Mouse (Mus musculus): Measurements from ENCODE around the gene Heg1. TPM values are rescaled to one million over a fixed set of nuclear protein-coding genes. Genes with fewer than 3 reads are reported as not detected.

The Heg1 gene
- total RNA-seq, 1 experiment from 2014 or later, result 48.0 TPM

DNA sequence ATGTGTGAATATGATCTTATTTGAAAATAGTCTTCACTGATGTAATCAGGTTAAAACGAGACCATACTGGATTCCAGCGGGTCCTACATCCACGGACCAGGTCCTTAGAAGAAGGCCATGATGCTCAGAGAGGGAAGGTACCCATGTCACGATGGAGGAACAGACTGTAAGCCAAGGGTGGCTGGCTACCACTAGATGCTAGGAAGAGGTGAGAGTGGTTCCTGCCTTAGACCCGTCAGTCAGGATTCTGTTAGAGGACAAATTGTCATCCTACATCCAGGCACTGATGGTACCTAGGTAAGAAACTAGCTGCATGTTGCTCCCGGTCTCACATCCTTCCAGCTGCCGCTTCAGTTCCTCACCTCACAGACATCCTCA is 6.9 kb upstream of the Heg1 start:
- DNase-seq, result no peak

DNA sequence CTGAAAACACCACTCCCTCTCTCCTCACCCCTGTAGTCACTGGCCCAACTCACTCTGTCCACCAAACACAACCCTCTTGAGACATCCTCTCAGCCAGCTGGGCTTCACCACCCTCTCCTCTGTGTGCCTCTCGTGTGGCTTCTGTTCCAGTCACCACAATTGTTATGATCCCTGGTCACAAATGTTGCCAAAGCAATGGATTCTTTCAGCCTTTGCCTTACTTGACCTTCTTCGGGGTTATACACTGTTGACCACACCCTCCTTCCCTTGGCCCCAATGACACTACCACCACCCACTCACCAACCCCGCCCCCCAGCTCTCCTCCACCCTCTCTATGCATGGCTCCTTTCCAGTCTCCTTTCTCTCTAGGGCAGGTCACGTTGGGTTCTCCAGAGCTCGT is 6.3 kb upstream of the Heg1 start:
- DNase-seq, result peak; percentile 26

DNA sequence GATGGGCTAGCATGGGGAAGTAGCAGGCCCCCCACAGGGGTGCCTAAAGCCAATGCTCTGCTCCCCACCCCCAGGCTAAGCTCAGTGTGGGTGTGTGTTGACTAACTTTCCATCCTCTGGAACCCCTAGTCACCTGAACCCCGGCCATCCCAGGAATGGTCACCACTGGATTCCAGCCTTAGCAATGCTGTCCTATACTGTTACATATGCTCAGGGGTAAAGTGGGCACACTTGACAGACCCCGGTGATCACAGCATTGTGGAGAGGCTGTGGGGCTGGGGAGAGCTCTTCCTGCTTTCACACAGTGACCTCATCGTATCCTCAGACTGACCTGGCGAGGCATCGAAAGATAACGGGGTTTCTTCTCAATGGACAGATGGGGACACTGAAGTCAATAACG is 3.9 kb upstream of the Heg1 start:
- DNase-seq, result no peak

DNA sequence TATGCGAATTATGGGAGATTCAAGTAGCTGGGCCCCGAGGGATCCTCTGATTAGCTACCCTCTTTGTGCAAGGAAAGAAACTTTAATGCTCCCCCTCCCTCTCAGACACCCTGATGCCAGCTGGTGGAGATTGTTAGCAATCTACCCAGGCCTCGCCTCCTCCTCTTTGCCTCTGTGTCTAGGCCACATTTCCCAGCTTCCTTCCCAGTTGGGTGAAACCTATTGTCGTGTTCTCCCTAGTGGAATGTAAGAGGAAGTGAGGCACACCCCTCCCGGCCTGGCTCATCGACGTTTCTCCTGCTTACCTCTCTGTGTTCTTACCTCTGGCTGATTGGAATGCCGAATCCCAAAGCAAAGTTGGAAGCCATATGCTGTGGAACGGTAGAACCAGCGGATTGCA is 3.4 kb upstream of the Heg1 start:
- no peak for DNase-seq

DNA sequence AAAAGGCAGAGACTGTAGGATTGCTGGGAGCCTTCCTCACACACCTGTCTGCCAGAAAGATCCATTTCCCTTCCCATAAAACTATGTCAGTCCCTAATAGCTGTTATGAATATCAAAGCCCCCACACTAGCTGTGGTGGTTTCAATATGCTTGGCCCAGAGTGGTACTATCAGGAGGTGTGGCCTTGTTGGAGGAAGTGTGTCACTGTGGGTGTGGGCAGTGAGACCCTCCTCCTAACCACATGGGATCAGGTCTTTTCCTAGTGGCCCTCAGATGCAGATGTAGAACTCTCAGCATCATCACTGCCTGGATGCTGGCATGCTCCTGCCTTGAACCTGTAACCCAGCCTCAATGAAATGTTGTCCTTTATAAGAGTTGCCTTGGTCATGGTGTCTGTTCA is 2.5 kb upstream of the Heg1 start:
- no peak for DNase-seq

DNA sequence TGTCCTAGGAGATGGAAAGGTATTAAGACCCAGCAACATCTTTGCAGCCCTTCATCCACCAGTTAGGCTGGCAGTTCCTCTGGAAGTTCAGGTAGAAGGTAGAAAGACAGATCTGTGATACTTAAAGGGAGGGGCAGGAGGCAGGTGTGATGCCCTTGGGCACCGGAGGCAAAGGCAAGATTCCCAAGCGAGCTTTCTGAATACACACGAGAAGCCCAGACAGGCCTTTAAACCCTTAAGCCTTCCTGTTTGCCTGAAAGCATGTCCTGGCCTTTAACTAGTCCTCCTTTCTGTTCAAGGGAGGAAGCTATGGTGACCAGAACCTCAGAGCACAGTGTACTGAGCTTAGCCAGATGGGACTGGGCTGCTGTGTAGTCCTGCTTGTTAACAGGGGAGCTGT is 1.5 kb upstream of the Heg1 start:
- DNase-seq, result no peak

DNA sequence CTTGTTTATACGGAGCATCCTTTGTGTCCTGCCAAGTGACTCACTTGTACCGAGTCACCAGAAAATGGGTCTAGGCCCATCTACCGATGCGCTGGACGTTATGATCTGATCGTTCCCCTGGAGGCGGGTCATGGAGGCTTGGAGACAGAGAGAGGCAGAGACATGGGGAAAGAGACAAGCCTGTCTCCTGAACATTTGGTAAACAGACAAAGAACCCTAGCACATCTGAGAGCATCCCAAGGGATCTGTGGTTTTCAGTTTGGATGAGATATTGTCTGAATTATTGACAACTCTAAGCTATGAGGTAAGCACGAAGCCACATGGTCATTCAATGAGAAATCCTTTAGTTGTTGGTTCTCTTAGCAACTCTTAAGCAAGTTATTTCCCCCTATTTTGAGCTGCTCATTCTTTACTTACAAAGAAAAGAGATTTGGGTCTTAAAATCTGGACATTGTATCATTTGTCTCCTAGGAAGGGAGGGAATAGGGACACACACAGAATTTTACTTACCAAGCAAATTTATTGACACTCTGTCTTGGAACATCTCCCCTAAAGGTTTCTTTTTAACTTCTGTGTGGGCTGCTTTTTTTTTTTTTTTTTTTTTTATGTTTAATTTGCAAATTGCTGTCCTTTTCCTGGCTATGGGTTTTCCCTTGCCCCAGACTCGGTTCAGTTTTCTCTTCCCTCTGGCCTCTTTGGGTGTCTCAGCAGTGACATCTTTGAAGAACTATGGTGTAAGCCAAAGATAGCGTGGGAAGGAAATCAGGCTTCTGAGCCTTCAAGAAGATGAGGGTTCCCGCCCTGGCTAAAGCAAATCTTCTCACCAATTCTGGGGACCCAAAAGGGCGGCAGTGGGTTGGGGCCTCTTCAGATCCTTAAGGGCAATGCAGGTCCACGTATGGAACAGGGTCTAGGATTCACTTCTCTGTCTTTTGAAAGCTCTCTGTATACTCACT is 686 bp upstream of the Heg1 start:
- no peak for DNase-seq

DNA sequence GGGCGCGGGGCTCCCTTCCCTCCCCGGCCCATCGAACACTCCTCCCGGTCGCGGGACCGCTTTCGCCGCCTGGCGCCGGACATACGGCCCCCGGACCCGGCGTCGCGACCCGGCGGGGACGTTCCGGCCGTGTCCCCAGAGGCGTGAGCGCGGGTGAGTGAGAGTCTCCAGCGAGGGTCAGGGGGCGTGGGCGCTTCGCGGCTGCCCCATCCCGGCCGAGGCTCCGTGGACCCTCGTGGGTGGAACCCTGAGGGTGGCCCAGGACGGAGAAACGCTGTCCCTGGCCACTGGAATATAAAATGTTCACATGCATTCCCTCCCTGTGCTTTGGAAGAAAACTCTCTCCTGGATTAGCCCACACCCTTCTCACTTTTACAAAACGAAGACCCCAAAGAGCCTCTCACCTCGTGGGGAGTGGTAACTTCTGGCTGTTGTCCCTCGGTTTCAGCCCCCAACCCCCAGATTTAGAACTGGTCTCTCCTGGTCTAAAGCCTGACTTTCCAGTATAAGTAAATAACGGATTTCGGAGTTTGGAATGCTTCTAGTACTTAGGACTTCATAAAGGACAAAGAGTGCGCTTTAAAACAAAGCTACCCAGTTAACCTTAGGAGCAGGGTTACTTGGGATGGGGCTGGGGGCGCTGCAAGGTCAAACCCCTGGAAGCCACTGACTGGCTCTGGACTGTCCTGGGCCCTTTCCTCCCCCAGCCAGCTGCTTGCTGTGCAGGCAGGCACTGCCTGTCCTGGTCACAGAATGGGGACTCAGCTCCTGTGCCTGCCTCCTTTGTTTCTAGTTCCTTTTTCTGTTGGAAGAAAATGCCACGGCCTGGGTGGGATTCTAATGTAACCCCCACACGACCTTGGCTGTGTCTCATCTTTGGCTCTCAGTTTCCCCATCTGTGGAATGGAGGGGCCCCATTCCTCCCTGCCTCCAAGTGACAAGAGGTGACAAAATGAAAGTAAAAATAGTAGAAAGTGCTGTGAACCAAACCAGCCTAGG is 832 bp downstream of the Heg1 start:
- peak; percentile 33 for DNase-seq

DNA sequence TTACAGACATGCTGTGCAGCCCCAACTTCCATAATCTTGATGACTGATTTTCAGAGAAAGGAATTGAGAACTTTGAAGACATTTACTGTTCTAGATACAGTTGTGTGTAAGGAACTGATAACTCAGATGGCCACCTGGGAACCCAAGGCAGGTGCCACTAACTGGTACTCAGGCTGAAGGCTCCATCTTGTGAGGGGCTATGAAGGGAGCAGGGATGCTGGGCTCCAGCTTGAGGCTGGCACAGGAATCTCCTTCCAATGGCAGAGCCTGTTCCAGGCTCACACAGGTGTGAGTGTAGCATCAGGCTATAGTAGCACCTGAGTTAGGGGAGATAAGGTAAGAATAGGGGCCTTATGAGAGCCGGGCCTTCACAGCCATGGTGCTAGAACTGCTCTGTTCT is 1.9 kb downstream of the Heg1 start:
- DNase-seq, result no peak

DNA sequence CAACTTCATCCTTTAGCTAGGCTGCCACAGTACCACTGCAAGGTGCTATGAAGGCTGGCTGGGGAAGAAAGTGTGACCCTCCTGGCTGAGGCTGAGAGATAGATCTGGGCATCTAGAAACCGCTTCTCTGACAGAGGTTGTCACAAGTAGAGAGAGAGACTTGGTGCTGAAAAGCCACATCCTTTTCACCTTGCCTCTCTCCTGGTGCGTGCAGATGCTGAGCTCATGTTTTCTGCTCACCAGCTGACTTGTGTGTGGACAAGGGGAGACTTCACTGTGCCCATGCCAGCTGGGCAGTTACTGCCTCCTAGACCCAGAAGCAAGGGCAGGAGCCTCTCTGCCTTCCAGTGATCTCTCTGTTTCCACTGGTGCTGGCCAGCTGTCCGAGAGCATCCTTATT is 3.6 kb downstream of the Heg1 start:
- no peak for DNase-seq

DNA sequence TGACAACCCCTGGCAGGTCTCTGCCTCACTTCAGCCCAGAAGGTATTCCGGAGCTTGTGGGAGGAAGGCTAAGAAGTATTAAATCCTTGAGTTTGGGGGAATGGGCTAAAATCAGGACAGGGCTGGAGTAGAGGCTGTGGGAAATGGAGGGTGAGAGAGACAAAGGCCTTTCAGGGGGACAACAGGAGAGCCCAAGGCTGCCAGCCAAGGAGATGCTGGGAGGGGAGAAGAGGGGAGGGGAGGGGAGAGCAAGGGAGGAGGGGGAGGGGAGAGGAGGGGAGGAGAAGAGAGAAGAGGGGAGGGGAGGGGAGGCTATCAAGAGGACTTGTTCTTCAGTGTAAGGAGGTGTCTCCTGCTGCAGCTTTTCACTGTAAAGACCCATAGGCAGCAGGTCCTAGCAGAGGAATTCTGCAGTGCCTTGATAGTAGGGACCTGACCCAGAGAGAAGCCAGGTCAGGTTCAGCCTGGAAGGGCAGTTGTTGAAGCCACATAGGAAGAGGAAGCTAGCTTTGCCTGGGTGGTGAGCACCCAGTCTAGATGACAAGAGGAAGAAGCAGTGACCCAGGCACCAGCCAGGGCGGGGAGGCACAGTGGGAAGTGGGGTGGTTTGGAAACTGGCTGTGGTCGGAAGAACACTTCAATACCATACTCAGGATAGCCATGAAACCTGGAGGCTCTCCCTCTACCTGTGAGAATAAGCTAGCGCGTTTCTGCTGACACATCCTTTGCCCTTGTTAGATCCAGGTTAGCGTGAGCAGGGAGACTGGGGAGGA is 7.0 kb downstream of the Heg1 start:
- no peak for DNase-seq

DNA sequence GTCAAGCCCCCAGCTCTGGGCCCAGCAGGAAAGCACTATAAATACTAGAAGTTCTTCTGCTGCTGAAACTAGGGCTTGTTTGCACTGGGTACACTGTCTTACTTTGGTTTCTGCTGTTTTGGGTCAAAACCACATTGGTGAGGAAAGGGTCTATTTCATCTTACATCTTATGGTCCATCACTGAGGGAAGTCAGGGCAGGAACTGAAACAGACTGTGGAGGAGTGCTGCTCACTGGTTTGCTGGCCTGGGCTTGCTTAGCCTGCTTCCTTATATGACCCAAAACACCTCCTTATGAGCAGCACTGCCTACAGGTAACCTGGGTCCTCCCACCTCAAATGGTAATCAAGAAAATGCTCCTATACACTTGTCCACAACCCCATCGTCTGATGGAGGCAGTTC is 9.4 kb downstream of the Heg1 start:
- DNase-seq, result no peak

DNA sequence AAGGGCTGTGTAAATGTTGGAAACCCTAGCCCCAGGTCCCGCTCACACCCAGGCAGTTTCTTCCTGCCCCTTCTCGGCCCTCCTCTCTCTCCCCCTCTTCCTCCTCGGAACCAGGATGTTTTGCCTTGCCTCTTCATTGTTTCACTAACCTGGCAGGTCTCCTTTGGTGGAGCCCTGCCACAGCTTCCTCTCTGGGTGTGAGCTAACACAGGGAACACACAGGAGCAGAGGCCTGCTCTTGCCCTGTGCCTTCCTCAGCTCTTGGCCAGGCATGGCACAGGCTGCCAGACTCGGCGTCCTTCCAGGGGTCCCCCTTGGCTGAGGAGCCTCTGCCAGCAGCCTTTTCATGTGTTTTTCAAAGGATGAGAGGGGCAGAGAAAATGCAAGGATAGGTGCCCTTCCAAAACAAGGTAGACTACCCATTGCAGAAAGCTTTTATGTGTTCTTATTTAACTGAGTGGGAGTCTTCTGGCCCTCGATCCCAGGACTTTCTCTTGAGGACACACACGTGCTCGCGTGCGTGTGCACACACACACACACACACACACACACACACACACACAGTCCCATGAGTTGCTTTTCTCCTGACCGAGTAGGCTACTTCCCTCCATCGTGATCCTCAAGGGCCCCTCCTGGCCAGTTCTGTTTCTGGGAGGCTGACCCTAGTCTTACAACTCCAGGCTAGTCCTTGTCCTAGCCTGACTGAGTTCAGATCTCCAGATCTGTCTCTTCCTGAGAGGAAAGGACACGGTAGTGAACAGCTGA is 12.8 kb downstream of the Heg1 start:
- DNase-seq, result peak; percentile 62

DNA sequence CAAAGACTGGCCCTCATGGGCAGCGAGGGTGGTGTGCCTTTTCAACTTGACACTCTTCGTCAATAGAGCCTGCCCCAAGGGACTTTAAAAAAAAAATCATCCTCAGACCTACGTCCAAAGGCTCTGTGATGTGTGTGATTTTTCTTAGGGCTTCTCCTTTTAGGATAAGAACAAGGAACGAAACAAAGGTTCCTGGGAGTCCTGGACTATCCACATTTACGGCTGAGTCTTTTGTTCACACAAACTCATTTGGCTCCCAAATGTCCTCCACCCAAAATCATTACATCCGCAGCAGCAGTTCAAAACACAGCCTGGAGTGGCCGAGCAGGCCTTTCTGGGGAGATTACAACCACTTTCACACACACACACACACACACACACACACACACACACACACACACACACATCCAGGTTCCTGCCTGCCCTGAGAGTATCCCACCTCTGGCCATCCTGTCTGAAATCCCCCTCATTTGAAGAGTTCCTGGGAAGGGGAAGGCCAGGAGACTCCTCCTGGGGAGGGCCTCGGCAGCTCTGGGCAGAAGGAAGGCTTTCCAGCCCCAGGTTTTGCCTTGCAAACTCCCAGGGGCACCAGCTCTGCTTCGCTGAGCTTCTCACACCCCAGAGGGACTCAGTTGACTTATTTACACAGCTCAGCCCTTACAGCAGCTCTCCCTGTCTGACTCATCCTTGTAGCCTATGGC is 13.6 kb downstream of the Heg1 start:
- DNase-seq, result no peak

DNA sequence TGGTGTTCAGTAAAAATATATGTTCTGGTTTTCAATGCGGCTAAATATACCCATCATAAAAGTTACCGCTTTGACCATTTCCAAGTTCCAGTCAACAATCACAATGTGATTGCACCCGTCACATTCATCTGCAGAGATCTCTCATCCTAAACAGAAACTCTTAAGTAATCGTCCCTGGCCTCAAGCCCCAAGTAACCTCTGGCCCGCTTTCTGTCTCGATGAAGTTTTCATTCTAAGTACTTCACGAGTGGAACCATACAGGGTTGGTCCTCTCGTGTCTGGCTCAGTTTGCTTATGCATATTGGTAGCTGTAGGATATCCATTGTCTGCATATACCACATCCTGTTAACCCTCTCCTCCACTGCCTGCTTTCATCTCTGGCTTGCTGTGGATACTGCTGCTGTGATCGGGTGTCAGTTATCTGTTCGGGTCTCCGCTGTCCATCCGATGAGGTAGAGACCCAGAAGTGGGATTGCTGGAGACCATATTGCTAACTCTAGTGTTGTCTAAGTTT is 14.2 kb downstream of the Heg1 start:
- no peak for DNase-seq

DNA sequence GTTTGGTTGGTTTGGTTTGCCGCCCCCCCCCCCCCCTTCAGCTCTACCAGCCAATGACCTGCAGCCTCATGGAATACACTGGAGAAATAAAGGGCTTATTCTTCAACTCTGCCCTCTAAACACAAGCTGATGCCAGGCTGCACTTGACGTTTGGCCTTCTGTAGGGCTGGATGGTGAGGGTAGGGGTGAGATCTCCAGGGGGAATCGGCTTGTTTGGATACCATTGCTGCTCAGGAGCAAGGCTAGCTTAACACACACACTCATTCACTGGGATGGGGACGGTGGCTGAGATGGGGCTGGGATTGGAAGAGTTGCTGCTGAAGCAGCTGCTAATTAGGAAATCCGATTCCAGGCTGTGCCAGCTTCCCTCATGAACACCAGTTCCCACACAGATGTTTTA is 16.4 kb downstream of the Heg1 start:
- no peak for DNase-seq

DNA sequence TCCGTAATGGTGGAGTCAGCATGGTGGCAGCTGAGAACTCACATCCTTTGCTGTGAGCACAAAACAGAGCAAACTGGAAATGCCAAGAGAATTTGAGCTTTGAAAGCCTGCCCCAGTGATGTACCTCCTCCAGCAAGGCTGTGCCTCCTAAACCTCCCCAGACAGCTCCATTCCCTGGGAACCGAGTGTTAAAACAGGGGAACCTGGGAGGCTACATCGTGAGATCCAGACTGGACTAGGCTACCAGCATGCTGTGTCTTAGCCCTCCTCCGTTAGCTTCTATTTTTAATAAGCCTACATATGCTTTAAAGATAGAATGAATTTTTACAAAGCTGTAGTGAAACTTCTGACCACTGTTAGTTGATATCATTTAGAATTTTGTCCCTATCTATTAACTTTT is 17.7 kb downstream of the Heg1 start:
- DNase-seq, result no peak

DNA sequence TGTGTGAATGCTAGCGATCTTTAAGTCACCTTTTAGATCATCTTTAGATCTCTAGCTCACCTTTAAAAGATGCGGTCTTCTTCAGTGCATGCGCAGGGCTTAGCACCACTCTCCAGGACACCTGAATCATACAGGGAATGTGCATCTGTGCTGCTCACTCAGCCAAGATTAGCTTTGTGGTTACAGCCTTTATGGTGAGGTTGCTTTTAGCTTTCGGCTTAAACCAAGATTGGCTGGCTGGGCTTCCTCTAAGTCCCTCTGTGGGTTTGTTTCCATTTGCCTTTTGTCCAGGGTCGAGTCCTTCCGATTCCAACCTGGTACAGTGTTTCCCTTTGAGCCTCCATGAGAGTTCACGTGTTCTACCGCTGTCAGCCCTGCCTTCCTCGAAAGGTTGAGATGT is 20.1 kb downstream of the Heg1 start:
- DNase-seq, result no peak

DNA sequence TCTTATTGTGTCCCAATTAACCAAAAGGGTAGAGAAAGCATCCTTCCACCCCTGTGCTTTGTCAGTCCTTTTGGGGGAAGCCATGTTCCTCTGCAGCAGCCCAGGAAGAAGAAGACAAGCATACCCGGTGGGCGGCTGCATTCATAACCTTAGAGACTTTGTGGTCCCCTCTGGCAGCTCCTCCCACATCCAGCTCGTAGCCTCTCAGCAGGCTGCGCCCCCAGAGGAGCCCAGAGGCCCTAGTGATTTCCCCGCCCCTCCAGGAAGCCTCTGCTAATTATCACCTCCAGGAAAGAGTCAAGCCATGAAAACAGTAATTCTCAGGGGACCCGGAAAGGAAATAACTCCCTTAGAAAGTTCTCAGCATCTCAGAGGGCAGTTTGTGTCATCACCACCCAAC is 21.1 kb downstream of the Heg1 start:
- no peak for DNase-seq

DNA sequence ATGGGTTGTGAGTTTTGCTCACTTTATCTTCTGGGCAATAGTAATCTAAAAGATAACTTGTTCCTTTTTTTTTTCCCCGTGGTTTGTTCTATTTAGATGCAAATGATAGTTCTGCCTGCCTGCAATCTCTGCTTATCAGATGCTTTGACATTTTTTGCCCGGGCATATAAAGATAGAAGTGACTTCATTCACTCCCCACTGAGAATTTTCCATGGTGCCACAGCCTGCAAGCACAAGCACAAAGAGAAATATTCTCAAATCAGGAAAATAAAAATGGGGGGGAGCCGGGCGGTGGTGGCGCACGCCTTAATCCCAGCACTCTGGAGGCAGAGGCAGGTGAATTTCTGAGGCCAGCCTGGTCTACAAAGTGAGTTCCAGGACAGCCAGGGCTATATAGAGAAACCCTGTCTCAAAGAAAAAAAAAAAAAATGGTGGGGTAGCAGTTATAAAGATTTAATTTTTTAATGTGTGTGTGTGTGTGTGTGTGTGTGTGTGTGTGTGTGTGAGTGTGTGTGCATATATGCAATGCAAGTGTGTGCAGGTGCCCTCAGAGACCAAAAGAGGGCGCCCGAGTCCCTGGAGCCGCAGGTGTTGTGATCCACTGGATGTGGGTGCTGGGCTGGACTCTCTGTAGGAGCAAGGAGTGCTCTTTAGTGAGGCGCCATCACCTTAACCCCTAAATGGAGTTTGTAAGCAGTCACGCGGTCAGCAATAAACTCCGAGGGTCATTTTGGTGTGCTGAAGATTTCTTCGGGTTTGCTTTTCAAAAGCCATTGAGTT is 22.1 kb downstream of the Heg1 start:
- no peak for DNase-seq

All from adrenal gland, postnatal 25 days (tissue).